Mouse (Mus musculus) ES-E14 (cell line): ENCODE results near the gene Cdc42. TPM values are rescaled to one million over a fixed set of nuclear protein-coding genes. Genes with fewer than 3 reads are reported as not detected.
A peak's percentile ranks its signal among the peaks of the same experiment; 100 is the strongest.

Source experiments
- DNase-seq: peaks from one replicate; pipeline ENCODE4 v3.0.0-alpha.2; 2013; ENCODE audit warnings: low read depth, low spot score
- H3K27ac ChIP-seq: 2 replicates; pipeline ENCODE4 v1.5.1; 2012; ENCODE audit warnings: low read depth, mild to moderate bottlenecking, low read length, moderate library complexity, mixed read lengths; ENCODE audit not compliant: poor library complexity, insufficient read depth, severe bottlenecking
- H3K36me3 ChIP-seq: 2 replicates; pipeline ENCODE4 v1.6.1; 2012; ENCODE audit warnings: mild to moderate bottlenecking, low read length, moderate library complexity, mixed read lengths; ENCODE audit not compliant: control insufficient read depth, poor library complexity, insufficient read depth, severe bottlenecking
- H3K4me1 ChIP-seq, 2 experiments: fragments of 150-350 bp in 1 of 2; sonication (generic) in 1 of 2; 2 replicates each; pipeline ENCODE4 v1.6.1; 2012; ENCODE audit warnings: low read length in 2 of 2, mild to moderate bottlenecking in 1 of 2, mixed read lengths in 1 of 2; ENCODE audit not compliant: control insufficient read depth in 2 of 2, insufficient read depth in 2 of 2, poor library complexity in 1 of 2
- H3K4me3 ChIP-seq, 2 experiments: fragments of 150-350 bp in 1 of 2; sonication (generic) in 1 of 2; 2 replicates each; pipeline ENCODE4 v1.5.1; 2012; ENCODE audit warnings: low read length in 2 of 2, low read depth in 1 of 2, mild to moderate bottlenecking in 1 of 2, mixed read lengths in 1 of 2; ENCODE audit not compliant: insufficient read depth in 1 of 2, poor library complexity in 1 of 2, severe bottlenecking in 1 of 2
- H3K9ac ChIP-seq: 2 replicates; pipeline ENCODE4 v1.6.1; 2012; ENCODE audit warnings: low read depth, mild to moderate bottlenecking, low read length, mixed read lengths; ENCODE audit not compliant: poor library complexity, insufficient read depth, severe bottlenecking
- H3K9me3 ChIP-seq: fragments of 150-350 bp; sonication (generic); 2 replicates; pipeline ENCODE4 v1.6.1; 2012; ENCODE audit warnings: low read depth, mild to moderate bottlenecking, low read length; ENCODE audit not compliant: control insufficient read depth, insufficient read depth
- CHD2 ChIP-seq: IDR thresholded peaks from 2 replicates; pipeline ENCODE4 v1.6.1; 2014; ENCODE audit warnings: mild to moderate bottlenecking, low read depth, low read length, inconsistent platforms
- HCFC1 ChIP-seq: IDR thresholded peaks from 2 replicates; pipeline ENCODE4 v1.6.1; 2012; ENCODE audit warnings: low read length, inconsistent platforms, borderline replicate concordance; ENCODE audit not compliant: insufficient read depth
- MAFK ChIP-seq: IDR thresholded peaks from 2 replicates; pipeline ENCODE4 v1.6.1; 2014; ENCODE audit warnings: mild to moderate bottlenecking, low read depth, low read length, inconsistent platforms; ENCODE audit not compliant: insufficient read depth
- ZC3H11A ChIP-seq: IDR thresholded peaks from 2 replicates; pipeline ENCODE4 v1.6.1; 2012; ENCODE audit warnings: low read depth, mild to moderate bottlenecking, inconsistent platforms, low read length, borderline replicate concordance
- ZNF384 ChIP-seq: IDR thresholded peaks from 2 replicates; pipeline ENCODE4 v1.6.1; 2012; ENCODE audit warnings: low read depth, low read length, inconsistent platforms
- in situ Hi-C, 2 experiments: fragments of 600-800 bp; cut with MboI; formaldehyde crosslinking; loops; one replicate each; pipeline ENCODE4 v1.15.1; 2025; ENCODE audit warnings: low sequenced_read_pairs in 2 of 2, inconsistent platforms in 1 of 2; ENCODE audit not compliant: unreplicated experiment in 2 of 2
- total RNA-seq: library from RNA; depleted of rRNA; stranded (reverse); fragments of 300-350 nt; gene quantifications from 2 replicates; pipeline ENCODE4 v1.2.3, GENCODE M21; 2012

The Cdc42 gene
- total RNA-seq, 1 experiment, result 189 TPM

DNA sequence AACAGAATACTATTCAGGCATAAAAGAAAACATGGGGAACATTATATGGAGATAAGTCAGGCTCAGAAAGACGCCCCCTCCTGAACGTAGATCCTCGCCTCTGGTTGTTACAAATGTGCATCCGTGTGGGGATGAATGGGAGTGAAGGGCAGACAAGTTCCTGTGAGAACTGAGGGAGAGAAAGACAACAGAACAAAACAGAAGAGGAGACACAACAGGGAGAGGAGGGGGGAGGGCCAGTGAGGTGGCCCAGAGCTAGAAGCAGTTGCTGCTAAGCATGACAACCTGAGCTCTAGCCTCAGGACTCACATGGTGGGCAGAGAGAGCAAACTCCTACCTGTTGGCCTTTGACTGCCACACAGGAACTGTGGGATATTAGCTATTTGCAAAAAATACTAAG is 8.6 kb upstream of the Cdc42 start:
- Histone ChIP-seq H3K4me1 (peaks cover 3 to 9% of the 10 kb centered on the region in 2 experiments; a peak in 2 of 4 replicates), H3K36me3 (no peaks in the 10 kb centered on the region), H3K9ac (no peak overlapping the region), H3K27ac (no peak overlapping the region), H3K4me3 (no peak overlapping the region), H3K9me3 (no peaks in the 10 kb centered on the region)
- TF ChIP-seq MAFK, result no peak
- in situ Hi-C loops, result no loop called here
- DNase-seq, result no peak

GRCm38 (mm10) chr4:137365356-137366062 is 8.0 kb upstream of the Cdc42 start:
- in situ Hi-C loops, result no loop called here
- Histone ChIP-seq H3K9ac (no peak overlapping the region), H3K9me3 (no peaks in the 10 kb centered on the region), H3K4me3 (no peak overlapping the region), H3K36me3 (no peaks in the 10 kb centered on the region), H3K4me1 (peaks cover 3 to 9% of the 10 kb centered on the region in 2 experiments; a peak in 2 of 4 replicates), H3K27ac (no peak overlapping the region)
- TF ChIP-seq HCFC1, result no peak
- no peak for TF ChIP-seq CHD2
- TF ChIP-seq MAFK, result no peak
- TF ChIP-seq ZC3H11A, result no peak
- TF ChIP-seq ZNF384, result peak; percentile 74
- no peak for DNase-seq

DNA sequence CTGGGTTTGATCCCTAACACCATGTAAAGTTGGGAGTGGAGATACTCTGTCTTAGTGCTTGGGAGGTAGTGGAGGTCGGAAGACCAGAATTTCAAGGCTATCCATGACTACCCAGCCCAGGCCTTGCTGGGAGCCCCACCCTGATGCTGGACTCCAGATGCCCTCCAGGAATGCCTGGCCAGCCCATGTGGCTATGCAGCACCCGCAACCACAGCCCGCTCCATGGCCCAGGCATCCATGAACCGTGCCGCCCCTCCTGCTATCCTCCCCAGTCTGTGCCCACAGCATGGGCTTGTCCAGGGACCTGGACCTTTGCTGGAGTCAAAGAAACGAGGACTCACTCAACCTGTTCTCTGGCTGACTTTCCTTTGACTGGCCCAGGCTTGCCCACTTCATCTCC is 7.3 kb upstream of the Cdc42 start:
- peaks cover 3 to 9% of the 10 kb centered on the region in 2 experiments; a peak in 2 of 4 replicates for H3K4me1 ChIP-seq
- no peaks in the 10 kb centered on the region for H3K36me3 ChIP-seq
- DNase-seq, result no peak
- in situ Hi-C loops, result no loop called here
- no peak overlapping the region for H3K4me3 ChIP-seq
- no peak overlapping the region for H3K9ac ChIP-seq
- no peak for TF ChIP-seq ZNF384
- TF ChIP-seq ZC3H11A, result no peak
- TF ChIP-seq HCFC1, result no peak
- no peak for TF ChIP-seq CHD2
- TF ChIP-seq MAFK, result no peak
- H3K27ac ChIP-seq, result no peak overlapping the region
- no peaks in the 10 kb centered on the region for H3K9me3 ChIP-seq

DNA sequence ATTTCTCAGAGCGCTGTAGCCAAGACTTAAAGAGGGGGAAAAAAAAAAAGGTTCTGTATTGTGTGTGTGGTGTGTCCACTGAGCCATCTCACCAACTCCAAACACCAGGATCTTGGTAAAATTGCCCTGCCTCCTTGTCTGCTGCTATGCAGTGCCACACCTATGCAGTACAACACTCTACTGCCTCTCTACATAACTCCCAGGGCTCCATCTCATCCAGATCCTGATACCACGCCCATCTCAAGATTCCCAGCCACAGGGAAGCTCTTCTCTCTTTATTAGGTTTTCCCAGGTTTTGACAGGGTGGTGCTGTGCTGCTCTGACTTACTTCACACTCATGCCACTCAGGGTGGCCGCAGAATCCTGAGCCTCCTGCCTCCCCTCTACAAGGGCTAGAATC is 3.5 kb upstream of the Cdc42 start:
- Histone ChIP-seq H3K9ac (no peak overlapping the region), H3K27ac (no peak overlapping the region), H3K36me3 (no peaks in the 10 kb centered on the region), H3K9me3 (no peaks in the 10 kb centered on the region), H3K4me1 (peaks cover 0 to 4% of the 10 kb centered on the region in 2 experiments; a peak in 1 of 4 replicates), H3K4me3 (no peak overlapping the region)
- no peak for DNase-seq
- TF ChIP-seq ZNF384, result no peak
- TF ChIP-seq CHD2, result no peak
- no peak for TF ChIP-seq HCFC1
- no peak for TF ChIP-seq MAFK
- no peak for TF ChIP-seq ZC3H11A
- in situ Hi-C loops, result no loop called here
